ENCODE assay signal across 16 mouse cellular contexts in the genomic region with DNA sequence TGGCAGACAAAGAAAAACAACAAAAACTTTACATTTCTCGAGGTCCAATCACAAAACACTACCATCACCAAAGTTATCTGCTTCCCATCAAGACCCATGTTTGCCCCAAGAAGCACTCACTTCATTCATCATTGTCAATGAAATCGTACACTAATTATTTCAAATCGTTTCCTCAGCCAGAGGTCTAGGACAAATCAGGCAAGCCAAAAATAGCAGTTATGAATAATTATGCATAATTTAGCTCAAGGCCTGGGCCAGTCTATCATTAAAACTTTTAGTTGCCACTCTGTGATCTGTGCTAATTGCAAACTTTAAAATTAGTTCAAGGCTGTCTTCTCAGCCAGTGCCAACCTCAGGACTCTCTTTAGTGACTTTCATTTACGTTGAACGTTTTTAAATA.
DNase-seq lines count a peak whose midpoint lies in the region.
"Had no signal": no experiment of that assay in that cellular context is flagged by ENCODE, and none has a peak within 500 bp of the region (broad histone marks: within the 10 kb centered on the region; RNA-seq: fewer than 3 reads in every experiment).

No protein-coding gene starts in this region.

- peak; percentile 16 for DNase-seq in embryo, embryonic 10 days (ENCODE audit: low spot score)
- DNase-seq in embryo, embryonic 9.5 days (ENCODE audit: extremely low spot score), result no peak
- peak; percentile 56 for DNase-seq in retina, embryonic 14.5 days (ENCODE audit: low spot score)
- DNase-seq in kidney, adult 8-10 months, result no peak
- DNase-seq in spleen, postnatal 36 days (ENCODE audit: low spot score in 2 of 2), result no peak
- DNase-seq: adrenal gland, adult 2 months; adrenal gland, postnatal 10 days; adrenal gland, postnatal 25 days; B cell, adult 2 months; cerebellum, adult 11 months; cerebellum, adult 2 months; cerebellum, adult 9-10 months; cerebellum, postnatal 10 days; cerebellum, postnatal 25 days; embryo, embryonic 11 days; forebrain, postnatal 0 days had no signal

Comparison
In these comparisons a context has a peak if more than half of its experiments do, and no peak if none do; other contexts are left out.
1. DNase-seq: peak in embryo, embryonic 10 days (single experiment) and retina, embryonic 14.5 days (single experiment); none in embryo, embryonic 9.5 days (single experiment), kidney, adult 8-10 months (0 of 2) and spleen, postnatal 36 days (0 of 2).